Mouse (Mus musculus) forebrain, postnatal 0 days (tissue): Measurements from ENCODE around the gene Krit1. TPM values are rescaled to one million over a fixed set of nuclear protein-coding genes. Genes with fewer than 3 reads are reported as not detected.
"Not testable (repeated sequence)": the region's sequence is repeated elsewhere in the genome, so short reads cannot be mapped to it uniquely, and the experiment has no call there.

Experiments used
- ATAC-seq: fragments of 200-750 bp; cut with Nextera tagmentation; 2 replicates; pipeline ENCODE4 v1.8.0; 2017; ENCODE audit warnings: mild to moderate bottlenecking, moderate library complexity
- DNase-seq: peaks from one replicate; pipeline ENCODE4 v3.0.0-alpha.2; 2015
- H3K27ac ChIP-seq: fragments of 300-500 bp; sonication (generic); 2 replicates; pipeline ENCODE4 v1.5.1; 2014; ENCODE audit warnings: low read depth, mild to moderate bottlenecking, antibody characterized with exemption, low read length, moderate library complexity, mixed read lengths
- H3K27me3 ChIP-seq: fragments of 300-500 bp; sonication (generic); 2 replicates; pipeline ENCODE4 v1.6.1; 2014; ENCODE audit warnings: mild to moderate bottlenecking, low read length, mixed read lengths; ENCODE audit not compliant: insufficient read depth
- H3K36me3 ChIP-seq: fragments of 300-500 bp; sonication (generic); 2 replicates; pipeline ENCODE4 v1.6.1; 2014; ENCODE audit warnings: mild to moderate bottlenecking, moderate library complexity; ENCODE audit not compliant: insufficient read depth
- H3K4me1 ChIP-seq: fragments of 300-500 bp; sonication (generic); 2 replicates; pipeline ENCODE4 v1.6.1; 2014; ENCODE audit warnings: antibody characterized with exemption; ENCODE audit not compliant: insufficient read depth
- H3K4me2 ChIP-seq: fragments of 300-500 bp; sonication (generic); 2 replicates; pipeline ENCODE4 v1.6.1; 2014; ENCODE audit warnings: low read depth, mild to moderate bottlenecking, moderate library complexity
- H3K4me3 ChIP-seq: fragments of 300-500 bp; sonication (generic); 2 replicates; pipeline ENCODE4 v1.5.1; 2014; ENCODE audit warnings: low read depth, low read length, mixed read lengths
- H3K9ac ChIP-seq: fragments of 300-500 bp; sonication (generic); 2 replicates; pipeline ENCODE4 v1.6.1; 2014; ENCODE audit warnings: mild to moderate bottlenecking
- H3K9me3 ChIP-seq: fragments of 300-500 bp; sonication (generic); 2 replicates; pipeline ENCODE4 v1.6.1; 2016; ENCODE audit warnings: low read length
- CTCF ChIP-seq: sonication (generic); IDR thresholded peaks from 2 replicates; pipeline ENCODE4 v1.5.1; 2016; ENCODE audit warnings: antibody characterized with exemption, control low read depth, low read depth
- WGBS: fragments of 180-500 bp; shearing (Covaris S2); extraction: QIAGEN DNeasy Blood & Tissue Kit; methylation state at CpG from one replicate; pipeline ENCODE4 v1.1.7; 2014; 5-methylcytosine and 5-hydroxymethylcytosine counted together
- polyA plus RNA-seq: library from polyadenylated mRNA; unstranded; fragments of >200 nt; fragmentation: Nextera tagmentation; extraction: Ambion mirVana; gene quantifications from 2 replicates; pipeline ENCODE4 v1.2.1, GENCODE M21; 2015
- total RNA-seq: library from RNA; depleted of rRNA; stranded (reverse); fragments of >200 nt; gene quantifications from 2 replicates; pipeline ENCODE4 v1.2.3, GENCODE M21; 2014

The Krit1 gene
- total and polyA plus RNA-seq, 2 experiments from 2014 or later, result 27.5 to 53.0 TPM

DNA sequence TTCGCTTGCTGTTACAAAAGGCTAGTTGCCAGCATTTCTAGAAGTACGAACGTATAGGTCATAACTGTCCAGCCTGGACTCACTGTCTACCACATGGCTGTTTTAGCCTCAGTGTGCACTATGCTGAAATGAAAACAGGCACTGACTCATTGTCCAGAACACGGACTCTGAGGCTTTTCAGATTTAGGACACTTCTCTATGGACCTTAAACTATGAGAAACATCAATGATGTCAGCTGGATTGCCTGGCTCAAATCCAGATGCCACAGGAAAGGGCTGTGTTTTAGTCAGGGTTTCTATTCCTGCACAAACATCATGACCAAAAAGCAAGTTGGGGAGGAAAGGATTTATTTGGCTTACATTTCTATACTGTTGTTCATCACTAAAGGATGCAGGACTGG lies 15.4 kb upstream of the Krit1 start:
- DNase-seq, result no peak
- H3K27me3 ChIP-seq, result no peaks in the 10 kb centered on the region
- no peak for TF ChIP-seq CTCF
- ATAC-seq, result no peak
- H3K36me3 ChIP-seq, result no peaks in the 10 kb centered on the region
- no peak overlapping the region for H3K4me3 ChIP-seq
- H3K4me1 ChIP-seq, result no peaks in the 10 kb centered on the region
- H3K9me3 ChIP-seq, result no peaks in the 10 kb centered on the region
- no peak overlapping the region for H3K27ac ChIP-seq
- no peak overlapping the region for H3K4me2 ChIP-seq
- WGBS, result 69% methylated on average over 4 of the region's 4 CpGs
- H3K9ac ChIP-seq, result no peak overlapping the region

DNA sequence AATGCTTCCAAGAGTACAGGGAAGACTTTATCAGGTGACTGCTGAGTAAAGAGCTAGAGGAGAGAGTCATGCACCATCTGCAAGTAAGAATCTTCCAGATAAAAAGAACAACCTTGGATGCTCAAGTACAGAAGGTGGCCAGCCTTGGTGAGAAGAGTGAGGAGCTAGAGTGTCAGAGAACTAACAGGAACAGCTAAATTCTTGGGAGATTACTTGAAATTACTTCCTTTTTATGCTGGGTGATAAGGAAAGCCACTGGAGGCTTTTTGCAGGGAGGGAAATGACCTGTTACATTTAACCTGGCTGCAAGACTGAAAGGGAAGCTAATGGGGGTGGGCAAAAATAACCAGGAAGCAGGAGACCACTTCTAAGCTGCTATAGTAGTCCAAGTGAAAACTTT lies 11.9 kb upstream of the Krit1 start:
- Histone ChIP-seq H3K27ac (no peak overlapping the region), H3K9me3 (no peaks in the 10 kb centered on the region), H3K36me3 (no peaks in the 10 kb centered on the region), H3K4me3 (no peak overlapping the region), H3K4me2 (no peak overlapping the region), H3K4me1 (no peaks in the 10 kb centered on the region), H3K27me3 (no peaks in the 10 kb centered on the region), H3K9ac (no peak overlapping the region)
- no peak for TF ChIP-seq CTCF
- ATAC-seq (no peak), DNase-seq (no peak)

DNA sequence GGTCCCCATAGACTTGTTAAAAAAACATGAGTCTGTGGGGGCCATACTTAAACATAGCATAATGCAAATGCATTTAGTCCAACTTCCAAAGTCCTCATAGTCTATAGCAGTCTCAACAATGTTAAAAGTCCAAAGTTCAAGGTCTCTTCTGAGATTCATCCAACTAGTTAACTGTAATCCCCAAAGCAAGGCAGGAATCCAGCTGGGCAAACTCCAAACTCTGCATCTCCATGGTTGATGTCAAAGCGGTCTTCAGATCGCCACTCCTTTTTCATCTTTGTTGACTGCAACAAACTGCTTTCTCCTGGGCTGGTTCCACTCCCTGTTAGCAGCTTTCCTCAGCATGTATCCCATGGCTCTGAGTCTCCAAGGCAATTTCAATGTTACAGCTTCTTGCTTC lies 5.9 kb upstream of the Krit1 start:
- not testable (repeated sequence) for H3K27ac ChIP-seq, H3K9ac ChIP-seq, H3K27me3 ChIP-seq, H3K4me1 ChIP-seq, H3K4me2 ChIP-seq, H3K36me3 ChIP-seq, DNase-seq, H3K9me3 ChIP-seq, ATAC-seq, H3K4me3 ChIP-seq
- WGBS, result 87% methylated on average over 2 of the region's 2 CpGs

DNA sequence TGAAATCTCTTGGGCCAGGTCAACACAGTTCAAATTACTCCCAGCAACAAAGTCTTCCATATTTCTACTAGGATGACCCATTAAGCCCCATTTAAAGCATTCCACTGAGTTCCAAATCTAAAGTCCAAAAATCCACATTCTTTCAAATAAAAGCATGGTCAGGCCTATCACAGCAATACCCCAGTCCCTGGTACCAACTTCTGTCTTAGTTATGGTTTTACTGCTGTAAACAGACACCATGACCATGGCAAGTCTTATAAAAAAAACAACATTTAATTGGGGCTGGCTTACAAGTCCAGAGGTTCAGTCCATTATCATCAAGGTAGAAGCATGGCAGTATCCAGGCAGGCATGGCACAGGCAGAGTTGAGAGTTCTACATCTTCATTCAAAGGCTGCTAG lies 4.3 kb upstream of the Krit1 start:
- not testable (repeated sequence) for H3K4me2 ChIP-seq, H3K9ac ChIP-seq, H3K4me3 ChIP-seq, DNase-seq, ATAC-seq, H3K9me3 ChIP-seq, H3K4me1 ChIP-seq, H3K36me3 ChIP-seq, H3K27me3 ChIP-seq, H3K27ac ChIP-seq

DNA sequence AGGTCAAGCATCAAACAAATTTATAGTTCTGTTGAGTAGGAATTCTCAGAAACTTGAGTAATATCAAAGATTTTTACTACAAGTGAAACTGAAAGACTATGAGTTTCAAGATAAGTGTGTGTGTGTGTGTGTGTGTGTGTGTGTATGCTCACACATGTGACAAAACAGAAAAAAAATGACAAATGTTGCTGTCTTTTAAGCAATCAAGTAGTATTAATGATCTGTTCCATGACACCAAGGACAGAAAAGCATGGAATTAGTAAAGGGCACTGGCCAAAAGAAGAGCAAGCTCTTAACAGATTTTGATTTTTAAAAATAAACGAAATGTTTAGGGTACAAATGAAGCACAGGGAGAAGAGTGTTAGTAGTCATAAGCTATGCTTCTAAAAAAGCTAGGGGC lies 2.9 kb upstream of the Krit1 start:
- Histone ChIP-seq H3K4me2 (no peak overlapping the region), H3K4me1 (peaks cover 7% of the 10 kb centered on the region; the same call in 1 of the 2 replicates), H3K36me3 (no peaks in the 10 kb centered on the region), H3K9ac (no peak overlapping the region), H3K27ac (no peak overlapping the region), H3K4me3 (no peak overlapping the region), H3K27me3 (no peaks in the 10 kb centered on the region), H3K9me3 (no peaks in the 10 kb centered on the region)
- ATAC-seq (no peak), DNase-seq (no peak)
- TF ChIP-seq CTCF, result no peak
- 90% methylated on average over 1 of the region's 1 CpGs for WGBS

DNA sequence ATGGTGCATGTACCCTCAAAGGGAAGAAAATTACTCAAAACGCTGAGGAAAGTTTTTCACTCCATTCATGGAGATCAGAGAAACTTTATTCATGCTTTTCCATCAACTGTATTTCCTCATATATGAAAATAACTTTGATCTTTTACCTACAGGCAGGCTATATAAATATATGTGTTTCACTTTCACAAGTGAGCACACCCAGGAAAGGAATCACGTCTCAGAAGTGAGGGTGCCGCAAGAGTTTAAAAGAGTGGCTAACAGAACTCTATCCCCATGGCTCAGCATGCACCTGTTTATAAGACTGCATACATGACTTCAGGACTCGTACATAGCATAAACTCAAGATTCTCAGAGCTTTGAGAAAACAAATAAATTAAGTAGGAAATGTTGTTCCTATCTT lies 2.1 kb upstream of the Krit1 start:
- WGBS, result 76% methylated on average over 4 of the region's 4 CpGs
- no peak overlapping the region for H3K27ac ChIP-seq
- H3K4me2 ChIP-seq, result peak overlapping the region; percentile 23
- H3K9ac ChIP-seq, result no peak overlapping the region
- H3K27me3 ChIP-seq, result no peaks in the 10 kb centered on the region
- H3K9me3 ChIP-seq, result no peaks in the 10 kb centered on the region
- DNase-seq (no peak), ATAC-seq (no peak)
- H3K4me3 ChIP-seq, result no peak overlapping the region
- no peaks in the 10 kb centered on the region for H3K36me3 ChIP-seq
- H3K4me1 ChIP-seq, result peaks cover 7% of the 10 kb centered on the region; the same call in 1 of the 2 replicates
- TF ChIP-seq CTCF, result no peak

DNA sequence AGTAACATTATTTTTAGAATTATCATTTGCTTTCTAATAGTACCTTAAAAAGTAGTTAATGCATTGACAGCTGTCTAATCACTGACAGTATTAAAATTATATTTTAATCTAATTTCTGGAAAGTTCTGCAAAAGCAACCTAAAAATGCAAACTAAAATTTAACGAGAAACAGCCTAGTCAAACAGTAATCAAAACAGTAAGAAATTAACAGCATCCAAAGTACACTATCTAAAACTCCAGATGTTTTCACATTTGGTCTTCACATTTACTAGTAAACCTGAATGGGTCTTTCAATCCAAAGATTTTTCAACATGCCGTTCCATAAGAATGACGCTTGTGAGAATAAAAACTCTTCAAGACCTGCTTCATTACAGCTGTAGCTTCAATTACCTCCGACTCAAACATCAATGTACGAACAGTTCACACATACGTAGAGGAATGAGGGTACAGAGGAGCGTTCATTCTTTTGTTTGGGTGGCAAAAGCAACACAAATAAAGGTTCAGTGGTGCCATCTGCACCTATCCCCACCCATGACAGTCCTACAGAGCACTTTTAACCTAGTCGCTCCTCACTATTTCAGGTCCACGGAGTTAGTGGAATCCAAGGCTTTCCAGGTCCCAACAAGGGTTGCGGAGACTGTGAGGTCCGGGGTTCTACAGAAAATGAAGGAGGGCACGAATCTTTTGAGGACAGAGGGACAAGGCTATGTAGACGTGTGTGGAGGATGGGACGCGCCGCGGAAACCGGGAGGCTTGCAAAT lies 1.1 kb upstream of the Krit1 start:
- H3K27ac ChIP-seq, result peak overlapping the region; percentile 94
- H3K4me2 ChIP-seq, result peak overlapping the region; percentile 64
- no peak for TF ChIP-seq CTCF
- no peaks in the 10 kb centered on the region for H3K27me3 ChIP-seq
- 3% methylated on average over 18 of the region's 18 CpGs for WGBS
- DNase-seq (peak; percentile 34), ATAC-seq (no peak)
- peaks cover 7% of the 10 kb centered on the region; the same call in 1 of the 2 replicates for H3K4me1 ChIP-seq
- H3K9me3 ChIP-seq, result no peaks in the 10 kb centered on the region
- H3K9ac ChIP-seq, result peak overlapping the region; percentile 82
- H3K36me3 ChIP-seq, result no peaks in the 10 kb centered on the region
- peak overlapping the region; percentile 88 for H3K4me3 ChIP-seq
